Mouse (Mus musculus) layer of hippocampus, postnatal 14 days (tissue): ENCODE data around the gene Gm49510. TPM values are rescaled to one million over a fixed set of nuclear protein-coding genes. Genes with fewer than 3 reads are reported as not detected.

Experiments used
- DNase-seq, 2 experiments: peaks; one replicate each; pipeline ENCODE4 v3.0.0; 2021 to 2022; ENCODE audit warnings: low spot score in 2 of 2, mixed read lengths in 1 of 2
- total RNA-seq, 2 experiments: library from RNA; stranded (reverse); gene quantifications; 2 replicates each; pipeline ENCODE4 v1.2.3; 2021

Gene Gm49510
- total RNA-seq, 2 experiments from 2014 or later, result 0.25 TPM; not detected in 1

GRCm38 (mm10) chr15:78914823-78915659 is 15.6 kb downstream of the Gm49510 start:
- no peak for DNase-seq

GRCm38 (mm10) chr15:78915660-78916017 is 16.2 kb downstream of the Gm49510 start:
- peak; percentile 80 to 87 for DNase-seq

DNA sequence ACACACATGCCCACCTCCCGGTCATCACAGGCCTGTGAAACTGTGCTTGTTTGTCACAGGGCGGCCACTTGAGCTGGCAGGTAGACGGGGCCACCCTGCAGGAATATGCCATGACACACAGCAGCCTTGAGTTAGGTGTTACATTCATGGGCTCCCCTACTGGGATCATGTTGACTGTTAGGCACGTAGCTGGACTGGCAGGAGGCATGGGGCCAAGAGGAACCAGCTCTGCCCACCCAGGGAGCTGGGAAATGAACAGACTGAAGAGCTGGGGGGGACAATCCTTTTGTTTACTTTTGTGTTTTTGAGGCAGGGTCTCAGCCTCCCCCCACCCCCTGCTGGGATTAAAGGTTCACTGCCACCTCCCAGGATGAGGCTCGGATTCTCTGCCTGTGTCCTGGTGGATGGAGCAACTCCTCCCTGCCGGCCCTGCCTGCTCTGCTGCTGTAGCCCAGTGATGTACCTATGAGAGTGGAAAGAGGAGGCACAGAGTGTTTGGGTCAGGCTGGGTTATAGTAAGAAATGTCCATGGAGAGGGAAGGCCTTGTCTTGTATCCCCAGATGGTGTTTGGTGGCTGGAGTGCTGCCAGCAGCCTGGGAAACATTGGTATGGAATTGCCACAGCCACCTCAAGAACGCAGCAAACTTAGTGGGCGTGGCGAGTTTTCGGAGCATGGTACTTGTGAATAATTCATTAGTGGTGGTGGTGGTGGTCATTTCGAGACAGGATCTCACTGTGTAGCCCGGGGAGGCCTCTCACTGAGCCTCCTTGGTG is 16.8 kb downstream of the Gm49510 start:
- no peak for DNase-seq

GRCm38 (mm10) chr15:78918126-78918525 is 18.7 kb downstream of the Gm49510 start:
- DNase-seq, result no peak

- no peak for DNase-seq
These were observed 20.4 kb downstream of the Gm49510 start for GRCm38 (mm10) chr15:78919914-78920313.

DNA sequence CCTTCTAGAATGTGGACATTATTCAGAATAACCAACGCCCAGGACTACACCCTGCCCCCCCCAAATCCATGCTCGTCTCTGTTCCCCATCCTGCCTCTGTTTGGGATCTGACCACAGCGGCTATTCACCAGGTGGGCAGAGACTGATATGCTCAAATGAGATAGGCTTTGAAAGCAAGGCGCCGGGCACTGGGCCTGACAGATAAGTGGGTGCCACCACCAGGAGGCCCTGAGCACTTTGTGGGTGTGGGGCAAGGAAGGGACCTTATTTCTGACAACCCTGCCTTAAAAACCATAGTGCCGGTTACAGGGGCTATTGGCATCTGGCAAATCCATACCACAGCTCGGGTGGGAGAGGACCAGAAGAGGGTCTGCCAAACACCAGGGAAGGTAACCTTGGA is 23.2 kb downstream of the Gm49510 start:
- no peak for DNase-seq

GRCm38 (mm10) chr15:78923585-78923984 is 24.1 kb downstream of the Gm49510 start:
- no peak for DNase-seq

GRCm38 (mm10) chr15:78925129-78925528 is 25.7 kb downstream of the Gm49510 start:
- DNase-seq, result no peak

GRCm38 (mm10) chr15:78926021-78926919 is 26.8 kb downstream of the Gm49510 start, which contains the start of gene Lgals1:
Gene Lgals1, plus strand, starts transcription at chr15:78926725.
- DNase-seq, result peak; percentile 48 to 66

DNA sequence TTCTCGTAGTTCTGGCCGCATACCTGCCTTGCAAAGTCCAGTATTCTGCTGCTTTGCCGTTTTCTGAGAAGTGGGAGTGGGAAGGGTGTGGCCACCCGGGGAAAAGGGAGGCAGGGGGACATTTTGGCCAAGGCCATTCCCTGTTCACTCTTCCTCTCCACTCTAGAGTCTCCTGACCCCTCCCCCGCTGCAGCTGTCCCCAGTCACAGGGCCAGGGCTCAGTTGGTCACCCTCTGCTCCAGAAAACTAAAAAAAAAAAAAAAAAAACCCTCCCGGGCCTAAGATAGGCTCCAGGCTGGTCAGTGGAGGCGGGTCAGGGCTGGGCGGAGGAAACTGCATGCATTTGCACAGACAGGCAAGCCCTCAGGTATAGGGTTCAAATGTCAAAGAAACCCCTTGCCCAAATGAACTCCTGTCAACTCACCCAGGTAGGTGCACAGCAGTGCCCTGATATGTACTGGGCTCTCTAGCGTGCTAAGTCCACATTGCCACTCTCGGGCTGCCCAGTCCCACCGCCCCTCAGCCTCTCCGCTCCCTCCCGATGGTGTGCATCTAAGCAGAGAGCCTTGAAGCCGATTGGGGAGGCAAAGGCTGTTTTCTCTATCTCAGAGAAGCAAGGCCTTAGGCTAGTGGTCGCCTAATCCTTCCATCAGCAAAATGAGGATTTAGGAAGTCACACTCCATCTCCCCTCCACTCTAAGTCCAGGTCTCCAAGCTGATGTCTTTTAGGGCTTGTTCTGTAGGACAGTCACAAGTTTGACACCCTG is 27.7 kb downstream of the Gm49510 start:
- no peak for DNase-seq

- no peak for DNase-seq
These were observed 28.5 kb downstream of the Gm49510 start for GRCm38 (mm10) chr15:78927788-78928457.

DNA sequence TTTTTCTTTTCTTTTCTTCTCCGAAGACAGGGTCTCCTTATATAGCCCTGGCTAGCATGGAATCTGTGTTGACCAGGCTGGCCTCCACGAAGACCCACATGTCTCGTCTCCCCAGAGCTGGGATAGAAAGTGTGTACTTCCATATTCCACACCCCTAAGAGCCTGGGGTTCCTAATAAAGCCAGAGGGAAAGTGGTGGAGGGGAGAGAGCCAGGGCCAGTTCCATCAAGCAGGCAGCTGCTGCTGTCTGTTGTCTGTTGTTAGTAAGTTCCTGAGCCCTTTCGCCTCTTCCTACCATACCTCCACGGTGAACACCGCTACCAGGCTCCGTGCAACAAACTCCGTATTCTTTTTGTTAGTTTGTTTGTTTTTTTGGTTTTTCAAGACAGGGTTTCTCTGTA is 29.1 kb downstream of the Gm49510 start:
- DNase-seq, result no peak

- no peak for DNase-seq
These were observed 30.8 kb downstream of the Gm49510 start for GRCm38 (mm10) chr15:78930192-78930706.

- DNase-seq, result no peak
These were observed 31.4 kb downstream of the Gm49510 start for GRCm38 (mm10) chr15:78930801-78931426.

DNA sequence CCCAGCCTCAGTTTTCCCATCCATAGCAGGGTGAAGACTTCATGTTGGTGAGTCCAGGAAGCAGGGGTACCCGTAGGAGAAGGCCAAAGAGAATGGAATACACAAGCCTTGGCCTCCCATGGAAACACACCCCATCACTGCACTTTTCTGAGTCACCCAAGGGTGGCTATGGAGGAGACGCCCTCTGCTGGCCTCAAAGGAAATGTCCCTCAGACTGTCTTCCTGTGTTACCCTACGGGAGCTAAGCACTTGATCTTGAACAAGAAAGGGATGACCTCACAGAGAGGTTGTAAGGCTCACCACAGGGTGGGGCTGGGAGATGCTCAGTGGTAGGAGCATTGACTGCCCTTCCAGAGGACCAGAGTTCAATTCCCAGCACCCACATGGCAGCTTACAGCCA is 32.1 kb downstream of the Gm49510 start:
- DNase-seq, result no peak

DNA sequence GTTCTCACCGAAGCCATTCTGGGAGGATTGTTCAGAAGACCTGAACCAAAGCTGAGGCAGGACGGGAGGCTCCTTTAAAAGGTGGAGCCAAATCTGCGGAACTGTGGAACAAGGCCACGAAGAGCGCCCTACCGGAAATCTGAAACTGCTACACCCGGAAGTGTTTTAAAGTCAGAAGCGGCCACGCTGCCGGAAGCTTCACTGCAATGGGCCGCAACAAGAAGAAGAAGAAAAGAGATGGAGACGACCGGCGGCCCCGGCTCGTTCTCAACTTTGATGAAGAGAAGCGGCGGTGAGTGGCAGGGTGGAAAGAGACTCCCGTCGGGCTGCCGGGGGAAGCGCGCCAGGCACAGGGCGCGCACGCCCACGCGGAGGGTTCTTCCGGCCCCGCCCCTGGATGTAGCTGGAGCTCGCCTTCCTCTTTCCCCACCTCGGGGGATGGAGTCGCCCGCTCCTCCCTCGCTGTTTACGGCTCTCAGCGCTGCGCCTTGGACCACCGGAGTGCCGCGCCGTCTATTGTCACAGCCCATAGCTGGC is 35.4 kb downstream of the Gm49510 start, which contains the start of gene Nol12:
Nol12 (plus strand) TSS at position 150 of the 537 bp plus-strand sequence.
- peak; percentile 89 to 93 for DNase-seq

DNA sequence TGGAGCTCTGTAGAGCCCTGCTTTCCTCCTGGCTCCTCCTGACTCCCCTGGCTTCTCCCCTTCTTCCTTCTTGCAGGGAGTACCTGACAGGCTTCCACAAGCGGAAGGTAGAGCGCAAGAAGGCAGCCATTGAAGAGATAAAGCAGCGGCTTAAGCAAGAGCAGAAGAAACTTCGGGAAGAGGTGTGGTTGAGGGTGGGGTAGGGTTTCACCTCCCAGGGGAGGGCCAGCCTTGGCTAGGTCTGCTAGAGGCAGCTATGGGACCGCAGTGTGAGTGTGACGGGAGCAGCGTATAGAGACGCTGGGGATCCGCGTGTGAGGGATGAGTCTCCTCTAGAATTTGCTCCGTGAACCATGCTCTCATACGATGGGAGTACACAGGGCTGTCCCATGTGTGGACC is 36.9 kb downstream of the Gm49510 start:
- no peak for DNase-seq

GRCm38 (mm10) chr15:78937311-78937710 is 37.8 kb downstream of the Gm49510 start:
- no peak for DNase-seq

DNA sequence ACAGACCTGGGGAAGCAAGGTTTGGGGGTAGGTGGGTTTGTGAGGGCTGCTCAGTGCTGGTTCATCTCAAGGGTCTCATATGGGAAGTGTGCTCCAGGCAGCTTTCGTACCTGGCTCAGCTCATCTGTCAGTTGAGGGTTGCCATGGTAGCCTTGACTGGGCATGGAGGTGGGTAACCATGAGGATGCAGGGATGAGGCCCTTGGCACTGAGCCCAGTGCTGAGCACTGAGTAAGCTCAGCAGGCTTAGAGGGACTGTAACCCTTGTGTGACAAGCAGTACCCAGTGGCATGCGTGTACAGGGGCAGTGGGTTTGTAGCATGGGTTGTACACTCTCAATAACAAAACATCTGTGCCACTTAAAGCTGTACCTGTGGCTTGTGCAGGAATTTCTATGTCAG is 38.5 kb downstream of the Gm49510 start:
- no peak for DNase-seq
